Mouse (Mus musculus) left cerebral cortex, postnatal 10 days (tissue): Measurements from ENCODE around the gene Batf3. TPM values are rescaled to one million over a fixed set of nuclear protein-coding genes. Genes with fewer than 3 reads are reported as not detected.
A peak's percentile ranks its signal among the peaks of the same experiment; 100 is the strongest.

Experiments
- DNase-seq, 2 experiments: peaks; one replicate each; pipeline ENCODE4 v3.0.0; 2021 to 2022; ENCODE audit warnings: low spot score in 2 of 2, mixed read lengths in 1 of 2; ENCODE audit errors: extremely low spot score in 1 of 2
- intact Hi-C: fragments of 180-260 bp; cut with DNase I; formaldehyde crosslinking; loops from one replicate; pipeline ENCODE4 v1.15.1; 2025
- total RNA-seq, 2 experiments: library from RNA; stranded (reverse); gene quantifications; 2 replicates each; pipeline ENCODE4 v1.2.3; 2021

Gene Batf3
- total RNA-seq, 2 experiments from 2014 or later, result 0.47 to 0.60 TPM

- intact Hi-C loops, result no loop called here
- peak; percentile 50 to 72 for DNase-seq
Observed at GRCm38 (mm10) chr1:191084951-191085559, 12.6 kb upstream of the Batf3 start.

GRCm38 (mm10) chr1:191085597-191085996 lies 12.1 kb upstream of the Batf3 start:
- intact Hi-C loops, result no loop called here
- no peak for DNase-seq

GRCm38 (mm10) chr1:191086304-191086878 lies 11.3 kb upstream of the Batf3 start:
- DNase-seq, result no peak
- intact Hi-C loops, result no loop called here

GRCm38 (mm10) chr1:191086960-191087359 lies 10.7 kb upstream of the Batf3 start:
- no peak for DNase-seq
- intact Hi-C loops, result no loop called here

GRCm38 (mm10) chr1:191087955-191088354 lies 9.7 kb upstream of the Batf3 start:
- intact Hi-C loops, result no loop called here
- DNase-seq, result no peak

- intact Hi-C loops, result no loop called here
- no peak for DNase-seq
Observed at GRCm38 (mm10) chr1:191089355-191089754, 8.3 kb upstream of the Batf3 start.

GRCm38 (mm10) chr1:191092050-191092449 lies 5.6 kb upstream of the Batf3 start:
- intact Hi-C loops, result no loop called here

GRCm38 (mm10) chr1:191093578-191093977 lies 4.1 kb upstream of the Batf3 start:
- intact Hi-C loops, result no loop called here
- peak in 1 of 2 experiments; percentile 36 for DNase-seq

More at GRCm38 (mm10) chr1:191092050-191092449, 5.6 kb upstream of the Batf3 start:
- DNase-seq, result no peak

GRCm38 (mm10) chr1:191095019-191095418 lies 2.6 kb upstream of the Batf3 start:
- DNase-seq, result no peak
- intact Hi-C loops, result loop anchor here (5.0 kb wide), 2 partner anchors 77 to 182 kb away; no protein-coding TSS in a partner anchor

- DNase-seq, result peak in 1 of 2 experiments; percentile 37
- intact Hi-C loops, result loop anchor here (5.0 kb wide), 2 partner anchors 75 to 180 kb away; no protein-coding TSS in a partner anchor
Observed at GRCm38 (mm10) chr1:191096871-191097681, 571 bp upstream of the Batf3 start.

- intact Hi-C loops, result loop anchor here (5.0 kb wide), 2 partner anchors 73 to 178 kb away; no protein-coding TSS in a partner anchor
- DNase-seq, result no peak
Observed at GRCm38 (mm10) chr1:191099114-191099513, 1.5 kb downstream of the Batf3 start.

- DNase-seq, result no peak
- intact Hi-C loops, result loop anchor here (5.0 kb wide), 2 partner anchors 72 to 177 kb away; no protein-coding TSS in a partner anchor
Observed at GRCm38 (mm10) chr1:191099772-191100291, 2.2 kb downstream of the Batf3 start.

- intact Hi-C loops, result no loop called here
- no peak for DNase-seq
Observed at GRCm38 (mm10) chr1:191102730-191103370, 5.2 kb downstream of the Batf3 start.

- no peak for DNase-seq
- intact Hi-C loops, result no loop called here
Observed at GRCm38 (mm10) chr1:191105246-191105645, 7.6 kb downstream of the Batf3 start.

- no peak for DNase-seq
- intact Hi-C loops, result no loop called here
Observed at GRCm38 (mm10) chr1:191107306-191107705, 9.7 kb downstream of the Batf3 start.

- no peak for DNase-seq
- intact Hi-C loops, result no loop called here
Observed at GRCm38 (mm10) chr1:191109907-191110306, 12.3 kb downstream of the Batf3 start.

- intact Hi-C loops, result no loop called here
- peak in 1 of 2 experiments; percentile 32 for DNase-seq
Observed at GRCm38 (mm10) chr1:191111146-191111545, 13.5 kb downstream of the Batf3 start.

- DNase-seq, result peak in 1 of 2 experiments; percentile 29
- intact Hi-C loops, result no loop called here
Observed at GRCm38 (mm10) chr1:191114868-191115267, 17.2 kb downstream of the Batf3 start.
